Mouse (Mus musculus) spleen, adult 2 months (tissue): ENCODE measurements around the gene St6galnac3. TPM values are rescaled to one million over a fixed set of nuclear protein-coding genes. Genes with fewer than 3 reads are reported as not detected.

Experiments used
- DNase-seq, 2 experiments: peaks; one replicate each; pipeline versions ENCODE4 v3.0.0 to v3.0.0-alpha.2; 2012 to 2021; ENCODE audit warnings: low spot score in 2 of 2, low read depth in 1 of 2
- H3K27ac ChIP-seq: fragments of 200-500 bp; 2 replicates; pipeline ENCODE4 v1.5.1; 2012; ENCODE audit warnings: low read length, inconsistent platforms; ENCODE audit not compliant: insufficient read depth
- H3K27me3 ChIP-seq: fragments of 200-500 bp; 2 replicates; pipeline ENCODE4 v1.6.1; 2012; ENCODE audit warnings: mild to moderate bottlenecking, moderate library complexity, low read length, inconsistent platforms; ENCODE audit not compliant: control insufficient read depth, insufficient read depth
- H3K36me3 ChIP-seq: fragments of 200-500 bp; 2 replicates; pipeline ENCODE4 v1.6.1; 2012; ENCODE audit warnings: mild to moderate bottlenecking, low read length, inconsistent platforms; ENCODE audit not compliant: control insufficient read depth, insufficient read depth
- H3K4me1 ChIP-seq: fragments of 200-500 bp; 2 replicates; pipeline ENCODE4 v1.6.1; 2011; ENCODE audit warnings: inconsistent platforms; ENCODE audit not compliant: control insufficient read depth, insufficient read depth, insufficient read length
- H3K4me3 ChIP-seq: fragments of 200-500 bp; 2 replicates; pipeline ENCODE4 v1.5.1; 2011; ENCODE audit warnings: mild to moderate bottlenecking, inconsistent platforms; ENCODE audit not compliant: insufficient read depth, insufficient read length; ENCODE audit errors: extremely low read depth
- CTCF ChIP-seq: fragments of 200-500 bp; IDR thresholded peaks from 2 replicates; pipeline ENCODE4 v1.5.1; 2011; ENCODE audit warnings: mild to moderate bottlenecking, inconsistent platforms; ENCODE audit not compliant: insufficient read depth, insufficient read length, insufficient replicate concordance; ENCODE audit errors: extremely low read depth
- POLR2A ChIP-seq: fragments of 200-500 bp; IDR thresholded peaks from 2 replicates; pipeline ENCODE4 v1.6.1; 2011; ENCODE audit warnings: low read depth, low read length, inconsistent platforms
- WGBS: fragments of 180-500 bp; shearing (Covaris S2); methylation state at CpG from one replicate; pipeline ENCODE4 v1.1.7; 2018; 5-methylcytosine and 5-hydroxymethylcytosine counted together
- polyA plus RNA-seq: library from polyadenylated mRNA; depleted of rRNA; stranded (reverse); fragments of >200 nt; gene quantifications from 2 replicates; pipeline ENCODE4 v1.2.3, GENCODE M21; 2012

St6galnac3 gene
- polyA plus RNA-seq, 1 experiment, result 3.0 TPM

DNA sequence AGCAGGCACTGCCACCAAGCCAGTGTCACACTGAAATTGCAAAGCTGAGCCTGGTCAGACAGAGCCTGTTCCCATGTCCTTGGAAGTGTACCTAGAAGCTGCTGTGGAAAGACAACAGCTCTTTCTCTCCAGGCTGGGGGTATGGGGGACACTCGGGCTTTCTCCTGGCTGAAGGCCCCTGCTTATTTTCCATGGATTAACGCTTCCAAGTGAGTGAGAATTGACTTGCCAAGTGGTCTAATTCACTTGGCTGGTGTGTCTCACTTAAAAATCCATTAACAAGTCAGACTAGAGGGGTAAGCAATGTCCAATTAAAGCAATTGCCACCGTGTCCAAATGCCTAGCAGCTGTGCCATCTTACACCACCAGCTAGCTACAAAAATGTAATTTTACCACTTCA, 140.1 kb downstream of the St6galnac3 start:
- WGBS, result 85% methylated on average over 3 of the region's 3 CpGs
- Histone ChIP-seq H3K27me3 (no peaks in the 10 kb centered on the region), H3K4me1 (peaks cover 3% of the 10 kb centered on the region; the same call in 1 of the 2 replicates), H3K27ac (no peak overlapping the region), H3K36me3 (no peaks in the 10 kb centered on the region), H3K4me3 (no peak overlapping the region)
- DNase-seq, result no peak
- TF ChIP-seq CTCF, result no peak
- no peak for TF ChIP-seq POLR2A

GRCm38 (mm10) chr3:153582065-153582464, 142.9 kb downstream of the St6galnac3 start:
- 85% methylated on average over 4 of the region's 4 CpGs for WGBS

DNA sequence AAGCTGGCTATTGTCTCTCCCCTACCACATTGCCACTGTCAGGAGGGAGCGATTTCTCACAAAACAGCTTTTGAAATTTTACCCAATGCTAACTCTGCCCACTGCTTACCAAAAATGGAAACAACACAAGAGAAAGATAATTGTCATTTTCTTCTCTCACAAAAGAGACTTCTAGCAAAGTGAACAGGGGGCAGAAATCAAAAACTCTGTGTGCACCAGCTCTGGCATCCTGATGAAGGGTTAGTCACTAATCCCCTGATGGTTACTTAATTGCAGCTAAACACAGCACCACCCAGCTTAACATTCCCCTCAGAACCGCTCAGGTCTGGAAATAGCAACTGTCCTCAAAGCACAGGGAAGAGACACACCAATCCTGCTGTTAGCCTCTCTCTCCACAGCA, 144.3 kb downstream of the St6galnac3 start:
- 90% methylated on average over 2 of the region's 2 CpGs for WGBS
- no peak for DNase-seq
- Histone ChIP-seq H3K27me3 (no peaks in the 10 kb centered on the region), H3K4me3 (no peak overlapping the region), H3K27ac (no peak overlapping the region), H3K4me1 (peaks cover 3% of the 10 kb centered on the region; the same call in 1 of the 2 replicates), H3K36me3 (no peaks in the 10 kb centered on the region)
- TF ChIP-seq CTCF, result no peak
- no peak for TF ChIP-seq POLR2A

More at GRCm38 (mm10) chr3:153582065-153582464, 142.9 kb downstream of the St6galnac3 start:
- DNase-seq, result no peak
- H3K36me3 ChIP-seq, result no peaks in the 10 kb centered on the region
- peaks cover 3% of the 10 kb centered on the region; the same call in 1 of the 2 replicates for H3K4me1 ChIP-seq
- H3K27ac ChIP-seq, result no peak overlapping the region
- H3K27me3 ChIP-seq, result no peaks in the 10 kb centered on the region
- H3K4me3 ChIP-seq, result no peak overlapping the region
- TF ChIP-seq POLR2A (no peak), CTCF (no peak)

DNA sequence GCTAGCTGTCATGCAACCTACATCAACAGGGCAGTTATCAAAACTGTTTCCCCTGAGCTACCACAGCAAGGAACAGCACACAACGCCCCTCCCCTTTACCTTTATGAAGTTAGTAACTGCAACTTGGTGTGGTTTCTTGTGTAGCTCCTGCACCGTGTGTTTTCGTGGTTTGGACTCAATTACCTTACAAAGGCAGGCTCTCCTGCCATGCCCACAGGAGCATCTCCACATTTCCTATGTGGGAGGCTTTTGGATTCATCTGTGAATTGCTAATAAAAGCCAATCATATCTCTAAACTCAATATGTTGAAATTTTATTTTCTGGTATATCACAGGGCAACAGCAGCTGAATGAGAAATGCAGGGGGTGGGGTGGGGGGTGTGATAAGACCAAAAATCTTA, 144.8 kb downstream of the St6galnac3 start:
- no peaks in the 10 kb centered on the region for H3K27me3 ChIP-seq
- no peak overlapping the region for H3K27ac ChIP-seq
- no peaks in the 10 kb centered on the region for H3K36me3 ChIP-seq
- H3K4me1 ChIP-seq, result peaks cover 3% of the 10 kb centered on the region; the same call in 1 of the 2 replicates
- no peak for DNase-seq
- WGBS, result 52% methylated on average over 3 of the region's 3 CpGs
- H3K4me3 ChIP-seq, result no peak overlapping the region
- no peak for TF ChIP-seq CTCF
- TF ChIP-seq POLR2A, result no peak

GRCm38 (mm10) chr3:153577286-153577685, 147.7 kb downstream of the St6galnac3 start:
- Histone ChIP-seq H3K4me1 (peaks cover 2% of the 10 kb centered on the region; the same call in 1 of the 2 replicates), H3K27me3 (no peaks in the 10 kb centered on the region), H3K36me3 (no peaks in the 10 kb centered on the region), H3K27ac (no peak overlapping the region), H3K4me3 (no peak overlapping the region)
- no peak for DNase-seq
- 87% methylated on average over 2 of the region's 2 CpGs for WGBS
- TF ChIP-seq CTCF (no peak), POLR2A (no peak)

DNA sequence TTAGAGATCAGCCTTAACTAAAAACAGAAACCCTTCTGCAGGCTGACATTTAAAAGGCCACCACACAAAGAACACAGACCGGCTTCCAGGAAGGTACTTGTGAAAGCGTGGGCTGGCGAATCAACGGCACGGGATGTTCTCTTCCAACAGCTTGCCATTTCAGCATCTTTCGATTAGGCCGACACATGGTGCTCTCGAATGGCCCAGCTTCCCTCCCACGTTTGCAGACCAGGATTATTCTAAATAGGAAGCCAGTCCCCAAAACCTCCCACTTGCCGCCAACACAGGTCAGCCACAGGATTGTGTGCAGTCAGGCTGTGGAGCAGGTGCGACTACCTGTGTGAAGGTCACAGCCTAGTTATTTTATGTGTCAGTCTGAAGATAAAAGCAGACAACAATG, 153.8 kb downstream of the St6galnac3 start:
- H3K36me3 ChIP-seq, result no peaks in the 10 kb centered on the region
- DNase-seq, result no peak
- H3K4me1 ChIP-seq, result peaks cover 3% of the 10 kb centered on the region; the same call in 1 of the 2 replicates
- WGBS, result 87% methylated on average over 11 of the region's 11 CpGs
- no peaks in the 10 kb centered on the region for H3K27me3 ChIP-seq
- no peak overlapping the region for H3K27ac ChIP-seq
- H3K4me3 ChIP-seq, result no peak overlapping the region
- no peak for TF ChIP-seq CTCF
- TF ChIP-seq POLR2A, result no peak

GRCm38 (mm10) chr3:153568815-153569214, 156.2 kb downstream of the St6galnac3 start:
- H3K4me1 ChIP-seq, result peaks cover 5% of the 10 kb centered on the region; the same call in 1 of the 2 replicates
- WGBS, result 86% methylated on average over 3 of the region's 3 CpGs
- DNase-seq, result no peak
- H3K36me3 ChIP-seq, result no peaks in the 10 kb centered on the region
- TF ChIP-seq POLR2A (no peak), CTCF (no peak)
- no peaks in the 10 kb centered on the region for H3K27me3 ChIP-seq
- H3K4me3 ChIP-seq, result no peak overlapping the region
- no peak overlapping the region for H3K27ac ChIP-seq
